Mouse (Mus musculus) spleen, adult 2 months (tissue): ENCODE measurements around the gene Ppm1n.

Source experiments
- CTCF ChIP-seq: fragments of 200-500 bp; IDR thresholded peaks from 2 replicates; pipeline ENCODE4 v1.5.1; 2011; ENCODE audit warnings: mild to moderate bottlenecking, inconsistent platforms; ENCODE audit not compliant: insufficient read depth, insufficient read length, insufficient replicate concordance; ENCODE audit errors: extremely low read depth
- POLR2A ChIP-seq: fragments of 200-500 bp; IDR thresholded peaks from 2 replicates; pipeline ENCODE4 v1.6.1; 2011; ENCODE audit warnings: low read depth, low read length, inconsistent platforms

DNA sequence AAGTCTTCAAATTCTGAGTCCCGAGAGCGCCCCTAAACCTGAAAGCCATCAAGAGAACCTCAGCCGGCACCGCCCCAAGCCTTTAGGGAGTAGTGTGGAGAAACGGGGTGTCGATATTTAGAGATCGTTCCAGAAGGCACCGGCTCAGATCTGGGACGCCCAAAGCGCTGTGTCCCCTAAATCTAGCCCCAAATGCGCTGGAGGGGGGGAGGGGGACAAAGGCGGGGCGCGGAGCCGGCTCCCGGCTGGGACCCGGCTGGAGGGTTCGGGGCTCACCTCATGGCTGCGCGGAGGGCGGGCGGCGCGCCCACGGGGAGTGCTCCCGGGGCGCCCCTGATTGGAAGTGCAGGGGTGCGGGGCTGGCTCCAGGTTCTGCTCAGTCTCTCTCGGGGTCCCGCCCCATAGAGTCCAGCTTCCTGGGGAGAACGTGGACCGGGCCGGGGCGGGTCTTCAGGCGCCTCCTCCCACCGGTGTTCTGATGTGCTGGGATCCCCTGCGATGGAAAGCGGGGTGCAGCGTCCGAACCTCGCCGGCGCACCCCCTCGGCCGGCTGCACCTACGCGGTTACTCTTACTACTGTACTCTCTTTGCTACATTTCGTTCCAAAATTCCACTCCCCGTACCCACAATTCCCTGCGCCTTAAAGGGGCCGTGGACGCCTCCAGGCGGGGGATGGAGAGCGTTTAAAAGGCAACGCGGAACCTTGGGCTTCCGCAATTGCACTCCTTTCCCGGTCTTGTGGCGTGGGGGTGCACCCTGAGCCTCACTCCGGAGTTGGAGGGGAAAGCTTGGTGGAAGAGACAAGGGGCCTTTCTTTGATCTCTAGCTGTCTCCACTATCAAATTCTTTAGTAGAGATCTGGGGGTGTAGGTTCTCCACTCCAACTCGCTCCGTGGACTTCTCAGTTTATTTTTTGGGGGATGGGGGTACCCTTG, 8.4 kb downstream of the Ppm1n start, which contains the start of gene Vasp:
- TF ChIP-seq CTCF (no peak), POLR2A (peak; percentile 62)
